Mouse (Mus musculus) ES-E14 (cell line): Measurements from ENCODE around the gene Pde3a.

Source experiments
- CHD2 ChIP-seq: IDR thresholded peaks from 2 replicates; pipeline ENCODE4 v1.6.1; 2014; ENCODE audit warnings: mild to moderate bottlenecking, low read depth, low read length, inconsistent platforms
- HCFC1 ChIP-seq: IDR thresholded peaks from 2 replicates; pipeline ENCODE4 v1.6.1; 2012; ENCODE audit warnings: low read length, inconsistent platforms, borderline replicate concordance; ENCODE audit not compliant: insufficient read depth
- MAFK ChIP-seq: IDR thresholded peaks from 2 replicates; pipeline ENCODE4 v1.6.1; 2014; ENCODE audit warnings: mild to moderate bottlenecking, low read depth, low read length, inconsistent platforms; ENCODE audit not compliant: insufficient read depth
- ZNF384 ChIP-seq: IDR thresholded peaks from 2 replicates; pipeline ENCODE4 v1.6.1; 2012; ENCODE audit warnings: low read depth, low read length, inconsistent platforms

DNA sequence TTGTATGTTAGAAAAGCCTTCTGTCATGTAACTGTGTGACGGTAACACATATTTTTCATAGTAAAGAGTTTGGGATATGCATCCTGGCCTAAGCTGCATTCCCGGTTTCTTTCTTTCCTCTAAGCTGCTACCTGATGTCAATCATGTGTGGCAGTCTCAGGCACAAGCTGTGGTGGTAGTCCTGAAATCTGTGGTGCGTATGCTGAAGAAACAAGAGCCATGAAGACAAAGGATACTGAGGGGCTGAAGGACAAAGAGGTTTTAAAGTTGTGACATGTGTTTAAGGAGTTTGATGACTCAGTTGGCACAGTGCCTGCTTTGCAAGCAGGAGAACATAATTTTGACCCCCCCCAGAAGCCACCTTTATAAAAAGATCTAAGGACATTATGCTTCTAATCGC is 186.1 kb downstream of the Pde3a start:
- TF ChIP-seq ZNF384 = no peak
- no peak for TF ChIP-seq CHD2
- no peak for TF ChIP-seq HCFC1
- no peak for TF ChIP-seq MAFK
